Mouse (Mus musculus): ENCODE data around the gene Cdkal1.

GRCm38 (mm10) chr13:29316271-29316670 is 539.2 kb downstream of the Cdkal1 start:
- TF ChIP-seq POLR2A (IDR thresholded peaks at IDR 0.05; ENCODE audit: low read depth, low read length) (no peak), CTCF (conservative IDR thresholded peaks at IDR 0.05; ENCODE audit: insufficient read depth, insufficient read length, low read depth, low read length) (no peak)
